Mouse (Mus musculus) hindbrain, embryonic 11.5 days (tissue): ENCODE data around the gene Mast2. TPM values are rescaled to one million over a fixed set of nuclear protein-coding genes. Genes with fewer than 3 reads are reported as not detected.

Experiments
- ATAC-seq: fragments of 200-750 bp; cut with Nextera tagmentation; 2 replicates; pipeline ENCODE4 v1.8.0; 2017; ENCODE audit warnings: mild to moderate bottlenecking, moderate TSS enrichment, moderate library complexity; ENCODE audit not compliant: low FRiP score
- DNase-seq: peaks from one replicate; pipeline ENCODE4 v3.0.0-alpha.2; 2015; ENCODE audit warnings: low spot score
- H3K27ac ChIP-seq: fragments of 300-500 bp; sonication (generic); 2 replicates; pipeline ENCODE4 v1.5.1; 2014; ENCODE audit warnings: mild to moderate bottlenecking, low read depth, low read length
- H3K27me3 ChIP-seq: fragments of 300-500 bp; sonication (generic); 2 replicates; pipeline ENCODE4 v1.6.1; 2014; ENCODE audit warnings: mild to moderate bottlenecking, low read length, moderate library complexity, mixed read lengths; ENCODE audit not compliant: control insufficient read depth, insufficient read depth
- H3K36me3 ChIP-seq: fragments of 300-500 bp; sonication (generic); 2 replicates; pipeline ENCODE4 v1.6.1; 2014; ENCODE audit warnings: mild to moderate bottlenecking, low read length, moderate library complexity, mixed read lengths; ENCODE audit not compliant: control insufficient read depth, insufficient read depth
- H3K4me1 ChIP-seq: fragments of 300-500 bp; sonication (generic); replicated peaks from 2 replicates; pipeline ENCODE4 v1.6.1; 2014; ENCODE audit warnings: low read length, mixed read lengths; ENCODE audit not compliant: control insufficient read depth, insufficient read depth
- H3K4me2 ChIP-seq: fragments of 300-500 bp; sonication (generic); replicated peaks from 2 replicates; pipeline ENCODE4 v1.6.1; 2014; ENCODE audit warnings: mild to moderate bottlenecking, low read depth, low read length
- H3K4me3 ChIP-seq: fragments of 300-500 bp; sonication (generic); 2 replicates; pipeline ENCODE4 v1.5.1; 2014; ENCODE audit warnings: low read depth, low read length
- H3K9ac ChIP-seq: fragments of 300-500 bp; sonication (generic); 2 replicates; pipeline ENCODE4 v1.6.1; 2014; ENCODE audit warnings: low read depth, low read length
- H3K9me3 ChIP-seq: fragments of 300-500 bp; sonication (generic); 2 replicates; pipeline ENCODE4 v1.6.1; 2016; ENCODE audit warnings: low read length; ENCODE audit not compliant: control insufficient read depth
- WGBS: fragments of 180-500 bp; shearing (Covaris S2); extraction: QIAGEN DNeasy Blood & Tissue Kit; methylation state at CpG from one replicate; pipeline ENCODE4 v1.1.7; 2014; 5-methylcytosine and 5-hydroxymethylcytosine counted together
- polyA plus RNA-seq: library from polyadenylated mRNA; unstranded; fragments of >200 nt; fragmentation: Nextera tagmentation; extraction: Ambion mirVana; gene quantifications from 2 replicates; pipeline ENCODE4 v1.2.1, GENCODE M21; 2014

Gene Mast2
- polyA plus RNA-seq, 1 experiment from 2014 or later = 59.0 TPM

DNA sequence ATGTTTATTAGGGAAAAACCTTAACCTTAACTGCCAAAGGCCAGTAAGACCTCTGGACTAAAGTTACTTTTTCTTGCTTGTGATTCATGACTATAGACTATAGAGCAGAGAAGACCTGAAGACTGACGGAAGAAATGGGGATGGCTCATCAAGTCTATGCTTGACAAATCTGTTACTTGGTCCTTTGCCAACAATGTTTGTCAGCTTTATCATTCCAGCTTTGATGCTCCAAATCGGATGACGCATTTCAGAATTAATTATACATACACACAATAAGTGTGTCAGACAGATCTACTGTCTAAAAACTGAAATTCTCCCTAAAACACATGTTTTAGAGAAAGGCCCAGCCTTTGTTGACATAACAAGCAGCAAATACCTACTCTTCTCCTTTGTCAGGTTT lies 134.7 kb downstream of the Mast2 start:
- no peak for DNase-seq
- WGBS = 98% methylated on average over 3 of the region's 3 CpGs
- no peaks in the 10 kb centered on the region for H3K36me3 ChIP-seq

DNA sequence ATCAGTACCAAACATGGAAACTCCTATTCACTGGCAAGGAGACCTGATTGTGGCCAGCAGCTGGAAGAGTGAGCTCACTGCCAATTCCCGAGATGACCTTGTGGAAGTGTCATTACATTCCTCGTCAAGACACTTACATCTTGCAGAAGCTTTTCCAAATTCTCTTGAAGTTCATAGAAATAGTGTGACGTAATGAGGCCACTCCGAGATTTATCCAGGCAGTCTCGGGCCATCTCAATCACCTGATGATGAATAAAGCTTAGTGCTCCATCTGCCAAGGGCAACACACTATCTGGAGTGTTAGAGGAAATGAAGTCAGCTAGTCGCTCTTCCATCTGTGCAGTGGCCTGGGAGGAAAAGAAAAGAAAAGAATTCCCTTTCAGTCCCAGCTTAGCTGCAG lies 141.9 kb downstream of the Mast2 start:
- Histone ChIP-seq H3K36me3 (no peaks in the 10 kb centered on the region), H3K4me1 (no peaks in the 10 kb centered on the region), H3K4me2 (no peak overlapping the region), H3K9me3 (no peaks in the 10 kb centered on the region), H3K9ac (no peak overlapping the region), H3K4me3 (no peak overlapping the region), H3K27me3 (no peaks in the 10 kb centered on the region), H3K27ac (no peak overlapping the region)
- WGBS = 91% methylated on average over 6 of the region's 6 CpGs
- DNase-seq = no peak
- ATAC-seq = no peak

More for the DNA sequence above, 134.7 kb downstream of the Mast2 start:
- H3K27me3 ChIP-seq = no peaks in the 10 kb centered on the region
- H3K9me3 ChIP-seq = no peaks in the 10 kb centered on the region
- no peaks in the 10 kb centered on the region for H3K4me1 ChIP-seq
- no peak for ATAC-seq
- no peak overlapping the region for H3K4me3 ChIP-seq
- H3K27ac ChIP-seq = no peak overlapping the region
- H3K9ac ChIP-seq = no peak overlapping the region
- H3K4me2 ChIP-seq = no peak overlapping the region

DNA sequence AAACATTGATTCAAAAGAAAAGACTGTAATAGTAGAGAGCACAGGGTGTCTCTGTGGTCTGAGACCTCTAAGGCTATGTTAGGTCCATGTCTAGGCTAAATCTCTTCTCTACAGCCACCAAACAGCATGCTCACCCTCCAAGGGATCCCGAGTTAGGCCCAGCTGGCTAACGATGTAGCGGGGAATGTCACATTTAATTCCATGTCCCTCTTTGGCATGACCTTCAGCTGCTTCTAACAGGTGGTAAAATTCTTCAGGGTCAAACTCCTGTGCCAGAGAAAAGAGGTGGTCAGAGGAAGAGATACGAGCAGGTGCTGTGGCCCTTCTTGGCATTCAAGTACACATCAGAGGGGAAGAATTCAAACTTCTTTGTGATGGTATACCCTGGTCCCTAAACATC lies 146.4 kb downstream of the Mast2 start:
- Histone ChIP-seq H3K4me2 (no peak overlapping the region), H3K4me3 (no peak overlapping the region), H3K4me1 (no peaks in the 10 kb centered on the region), H3K9ac (no peak overlapping the region), H3K9me3 (no peaks in the 10 kb centered on the region), H3K36me3 (no peaks in the 10 kb centered on the region), H3K27me3 (no peaks in the 10 kb centered on the region), H3K27ac (no peak overlapping the region)
- WGBS = 96% methylated on average over 4 of the region's 4 CpGs
- ATAC-seq = no peak
- DNase-seq = no peak

DNA sequence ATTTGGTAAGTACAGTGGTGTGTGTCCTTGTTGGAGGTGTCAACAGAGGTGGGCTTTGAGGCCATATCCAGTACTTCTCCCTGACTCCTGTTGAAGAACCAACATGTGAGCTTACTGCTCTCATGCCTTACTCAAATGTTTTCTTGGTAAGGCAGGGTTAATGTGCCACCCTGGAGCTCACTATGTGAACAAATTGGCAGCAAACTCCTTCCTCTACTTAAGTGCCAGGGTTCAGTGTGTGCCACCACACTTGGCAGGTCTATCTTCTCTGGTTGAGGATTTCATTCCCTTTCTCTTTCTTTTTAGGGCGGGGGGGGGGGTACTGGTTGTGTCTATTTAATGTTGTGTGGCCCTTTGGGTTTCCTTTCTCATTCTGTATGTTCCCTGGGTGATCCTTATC lies 159.4 kb downstream of the Mast2 start:
- no peak for ATAC-seq
- H3K27ac ChIP-seq = no peak overlapping the region
- H3K4me3 ChIP-seq = no peak overlapping the region
- peaks cover 15% of the 10 kb centered on the region; the same call in 1 of the 2 replicates for H3K36me3 ChIP-seq
- H3K4me2 ChIP-seq = no peak overlapping the region
- no peaks in the 10 kb centered on the region for H3K9me3 ChIP-seq
- 13% methylated on average over 1 of the region's 1 CpGs for WGBS
- H3K27me3 ChIP-seq = no peaks in the 10 kb centered on the region
- H3K9ac ChIP-seq = no peak overlapping the region
- no peak for DNase-seq
- H3K4me1 ChIP-seq = no peaks in the 10 kb centered on the region

DNA sequence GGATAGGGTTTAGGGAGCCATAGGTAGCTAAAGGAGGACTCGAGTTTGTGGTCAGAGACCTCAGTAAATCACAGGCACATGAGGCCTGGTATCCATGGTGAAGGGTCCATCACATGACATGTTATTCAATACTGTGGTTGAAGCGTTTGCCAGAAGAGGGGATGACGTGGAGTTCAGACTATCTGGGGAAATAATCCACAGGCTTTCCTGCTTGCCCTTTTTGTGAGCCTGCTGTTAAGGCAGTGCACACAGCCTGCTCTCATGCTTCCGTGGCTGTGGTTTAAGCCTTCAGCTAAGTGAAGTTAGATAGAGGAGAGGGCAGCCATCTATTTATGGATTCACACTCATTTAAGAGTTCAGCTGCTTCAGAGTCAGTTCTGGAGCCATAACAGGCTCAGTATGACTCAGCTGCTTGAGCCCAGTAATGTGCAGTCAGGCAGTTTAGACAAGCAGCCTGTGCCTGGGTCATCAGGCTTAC lies 163.1 kb downstream of the Mast2 start:
- Histone ChIP-seq H3K9me3 (no peaks in the 10 kb centered on the region), H3K9ac (no peak overlapping the region), H3K27me3 (no peaks in the 10 kb centered on the region), H3K27ac (no peak overlapping the region), H3K4me3 (no peak overlapping the region), H3K36me3 (peaks cover 10% of the 10 kb centered on the region; the same call in 1 of the 2 replicates), H3K4me1 (no peaks in the 10 kb centered on the region), H3K4me2 (no peak overlapping the region)
- no peak for ATAC-seq
- no peak for DNase-seq
- 80% methylated on average over 4 of the region's 4 CpGs for WGBS

DNA sequence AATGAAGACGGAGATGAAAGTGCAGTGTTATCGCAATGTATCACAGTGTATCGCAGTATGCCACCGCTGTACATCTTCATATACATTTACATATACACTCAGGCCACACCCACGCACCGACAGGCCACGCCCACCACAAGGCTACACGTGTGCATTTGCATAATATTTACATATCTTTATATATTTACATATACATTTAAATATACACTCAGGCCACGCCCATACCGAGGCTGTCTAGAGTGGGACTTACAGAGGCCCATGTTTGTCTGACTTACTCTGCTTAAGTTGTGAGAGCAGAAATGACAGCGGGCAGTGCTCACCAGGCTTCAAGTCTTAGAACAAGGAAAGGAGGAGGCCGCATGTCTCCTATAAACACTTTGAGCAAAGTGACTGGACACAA lies 170.7 kb downstream of the Mast2 start:
- ATAC-seq = no peak
- 91% methylated on average over 12 of the region's 12 CpGs for WGBS

DNA sequence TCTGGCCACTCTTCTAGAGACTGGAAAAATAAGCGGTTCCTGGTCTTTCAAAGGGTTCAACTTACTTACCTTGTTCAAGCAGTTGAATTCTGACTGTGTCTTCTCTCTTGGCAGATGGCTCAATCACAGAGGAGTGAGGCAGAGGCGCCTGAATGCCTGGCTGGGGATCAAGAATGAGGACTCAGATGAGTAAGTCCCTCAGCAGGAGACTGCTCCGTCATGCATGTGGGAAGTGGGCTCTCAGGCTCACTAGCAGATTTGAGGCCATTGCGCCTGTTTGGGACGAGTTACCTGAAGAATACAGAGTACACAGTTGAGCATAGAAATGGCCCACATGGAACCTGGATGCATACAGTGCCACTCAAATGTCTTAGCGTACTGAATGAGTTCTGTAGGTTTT lies 172.4 kb downstream of the Mast2 start:
- Histone ChIP-seq H3K9me3 (no peaks in the 10 kb centered on the region), H3K27me3 (no peaks in the 10 kb centered on the region), H3K9ac (no peak overlapping the region), H3K4me1 (no peaks in the 10 kb centered on the region), H3K4me2 (no peak overlapping the region), H3K36me3 (peaks cover 14% of the 10 kb centered on the region), H3K27ac (no peak overlapping the region), H3K4me3 (no peak overlapping the region)
- WGBS = 90% methylated on average over 6 of the region's 6 CpGs
- ATAC-seq (no peak), DNase-seq (no peak)

More for the DNA sequence above, 170.7 kb downstream of the Mast2 start:
- H3K27me3 ChIP-seq = no peaks in the 10 kb centered on the region
- no peaks in the 10 kb centered on the region for H3K9me3 ChIP-seq
- H3K36me3 ChIP-seq = peaks cover 11% of the 10 kb centered on the region; the same call in 1 of the 2 replicates
- H3K4me1 ChIP-seq = no peaks in the 10 kb centered on the region
- H3K4me3 ChIP-seq = no peak overlapping the region
- H3K27ac ChIP-seq = no peak overlapping the region
- no peak overlapping the region for H3K4me2 ChIP-seq
- no peak overlapping the region for H3K9ac ChIP-seq
- no peak for DNase-seq

DNA sequence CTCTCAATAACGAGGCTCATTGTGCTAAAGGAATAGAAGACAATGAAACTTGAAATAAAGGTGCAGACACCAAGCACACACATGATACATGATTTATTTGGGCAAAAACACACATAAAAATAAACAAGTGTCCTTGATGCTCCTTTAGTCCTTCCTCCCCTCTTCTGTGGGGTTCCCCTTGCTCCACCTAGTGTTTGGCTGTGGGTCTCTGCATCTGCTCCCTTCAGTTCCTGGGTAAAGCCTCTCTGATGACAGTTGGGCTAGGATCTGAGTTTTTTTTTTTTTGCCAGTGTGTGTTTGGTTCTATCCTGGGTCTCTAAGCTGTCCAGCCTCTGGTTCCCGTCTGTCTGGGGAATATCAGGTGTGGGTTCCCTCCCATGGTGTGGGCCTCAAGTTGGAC lies 181.8 kb downstream of the Mast2 start:
- ATAC-seq = no peak
- 78% methylated on average over 2 of the region's 2 CpGs for WGBS
- no peak overlapping the region for H3K9ac ChIP-seq
- no peaks in the 10 kb centered on the region for H3K27me3 ChIP-seq
- no peak overlapping the region for H3K27ac ChIP-seq
- H3K4me3 ChIP-seq = no peak overlapping the region
- peaks cover 13% of the 10 kb centered on the region for H3K36me3 ChIP-seq
- H3K9me3 ChIP-seq = no peaks in the 10 kb centered on the region
- H3K4me2 ChIP-seq = no peak overlapping the region
- no peaks in the 10 kb centered on the region for H3K4me1 ChIP-seq
- DNase-seq = no peak

DNA sequence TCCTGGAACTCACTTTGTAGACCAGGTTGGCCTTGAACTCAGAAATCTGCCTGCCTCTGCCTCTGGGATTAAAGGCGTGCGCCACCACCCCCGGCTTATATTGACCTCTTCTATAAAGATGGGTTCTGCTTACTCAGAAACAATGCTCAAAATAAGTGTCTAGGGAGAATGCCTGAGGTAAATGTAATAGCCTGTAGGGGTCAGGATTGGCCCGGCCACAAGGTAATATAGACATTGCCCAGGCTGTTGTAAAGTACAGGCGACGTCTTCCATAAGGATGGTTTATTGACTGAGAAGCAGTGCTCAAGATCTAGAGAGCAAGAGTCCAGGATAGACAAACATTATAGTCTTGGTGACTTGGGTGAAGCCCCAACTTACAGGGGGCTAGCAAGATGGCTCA lies 195.8 kb downstream of the Mast2 start:
- DNase-seq (no peak), ATAC-seq (no peak)
- Histone ChIP-seq H3K4me2 (no peak overlapping the region), H3K36me3 (peaks cover 9% of the 10 kb centered on the region), H3K4me1 (no peaks in the 10 kb centered on the region), H3K4me3 (no peak overlapping the region), H3K27me3 (no peaks in the 10 kb centered on the region), H3K27ac (no peak overlapping the region), H3K9me3 (no peaks in the 10 kb centered on the region), H3K9ac (no peak overlapping the region)
- WGBS = 97% methylated on average over 6 of the region's 6 CpGs
